Mouse (Mus musculus) kidney, embryonic 15.5 days (tissue): ENCODE data around the gene Hmgcs1. TPM values are rescaled to one million over a fixed set of nuclear protein-coding genes. Genes with fewer than 3 reads are reported as not detected.
"Not testable (repeated sequence)": the region's sequence is repeated elsewhere in the genome, so short reads cannot be mapped to it uniquely, and the experiment has no call there.

ENCODE experiments used
- ATAC-seq: fragments of 200-750 bp; cut with Nextera tagmentation; replicated peaks from 2 replicates; pipeline ENCODE4 v1.8.0; 2017; ENCODE audit warnings: moderate TSS enrichment; ENCODE audit not compliant: low FRiP score
- H3K27ac ChIP-seq: fragments of 300-500 bp; sonication (generic); 2 replicates; pipeline ENCODE4 v1.5.1; 2015; ENCODE audit warnings: mild to moderate bottlenecking, inconsistent platforms
- H3K27me3 ChIP-seq: fragments of 300-500 bp; sonication (generic); 2 replicates; pipeline ENCODE4 v1.6.1; 2015; ENCODE audit warnings: inconsistent platforms
- H3K36me3 ChIP-seq: fragments of 300-500 bp; sonication (generic); 2 replicates; pipeline ENCODE4 v1.6.1; 2015; ENCODE audit warnings: inconsistent platforms
- H3K4me1 ChIP-seq: fragments of 300-500 bp; sonication (generic); 2 replicates; pipeline ENCODE4 v1.6.1; 2015; ENCODE audit warnings: inconsistent platforms
- H3K4me2 ChIP-seq: fragments of 300-500 bp; sonication (generic); 2 replicates; pipeline ENCODE4 v1.6.1; 2015; ENCODE audit warnings: moderate library complexity, mild to moderate bottlenecking, inconsistent platforms
- H3K4me3 ChIP-seq: fragments of 300-500 bp; sonication (generic); replicated peaks from 2 replicates; pipeline ENCODE4 v1.5.1; 2015; ENCODE audit warnings: mild to moderate bottlenecking, inconsistent platforms
- H3K9ac ChIP-seq: fragments of 300-500 bp; sonication (generic); 2 replicates; pipeline ENCODE4 v1.6.1; 2015; ENCODE audit warnings: mild to moderate bottlenecking, inconsistent platforms
- H3K9me3 ChIP-seq: fragments of 300-500 bp; sonication (generic); replicated peaks from 2 replicates; pipeline ENCODE4 v1.6.1; 2016; ENCODE audit warnings: inconsistent platforms
- WGBS: fragments of 180-500 bp; shearing (Covaris S2); methylation state at CpG from one replicate; pipeline ENCODE4 v1.1.7; 2015; ENCODE audit warnings: mixed read lengths; 5-methylcytosine and 5-hydroxymethylcytosine counted together
- polyA plus RNA-seq: library from polyadenylated mRNA; unstranded; fragments of >200 nt; fragmentation: Nextera tagmentation; extraction: Ambion mirVana; gene quantifications from 2 replicates; pipeline ENCODE4 v1.2.1, GENCODE M21; 2015

The Hmgcs1 gene
- polyA plus RNA-seq, 1 experiment from 2014 or later: 188 TPM

- ATAC-seq: no peak
- H3K36me3 ChIP-seq: no peaks in the 10 kb centered on the region
- H3K4me1 ChIP-seq: 0 out of 2 replicates have a peak, but pooled peaks cover 10% of the 10 kb centered on the region
- H3K9ac ChIP-seq: no peak overlapping the region
- no peak overlapping the region for H3K4me2 ChIP-seq
- H3K27me3 ChIP-seq: no peaks in the 10 kb centered on the region
- no peak overlapping the region for H3K27ac ChIP-seq
- 28% methylated on average over 2 of the region's 2 CpGs for WGBS
- no peak overlapping the region for H3K4me3 ChIP-seq
- H3K9me3 ChIP-seq: no peaks in the 10 kb centered on the region
These were observed 10.5 kb upstream of the Hmgcs1 start for GRCm38 (mm10) chr13:119679721-119680120.

GRCm38 (mm10) chr13:119681161-119681560 lies 9.0 kb upstream of the Hmgcs1 start:
- H3K9ac ChIP-seq: no peak overlapping the region
- no peaks in the 10 kb centered on the region for H3K36me3 ChIP-seq
- no peak overlapping the region for H3K27ac ChIP-seq
- 0 out of 2 replicates have a peak, but pooled peaks cover 10% of the 10 kb centered on the region for H3K4me1 ChIP-seq
- H3K27me3 ChIP-seq: no peaks in the 10 kb centered on the region
- WGBS: 62% methylated on average over 3 of the region's 3 CpGs
- no peak for ATAC-seq
- no peak overlapping the region for H3K4me3 ChIP-seq
- H3K4me2 ChIP-seq: no peak overlapping the region
- H3K9me3 ChIP-seq: no peaks in the 10 kb centered on the region

GRCm38 (mm10) chr13:119684416-119685177 lies 5.6 kb upstream of the Hmgcs1 start:
- no peak overlapping the region for H3K4me3 ChIP-seq
- H3K4me1 ChIP-seq: 0 out of 2 replicates have a peak, but pooled peaks cover 11% of the 10 kb centered on the region
- H3K27ac ChIP-seq: no peak overlapping the region
- no peaks in the 10 kb centered on the region for H3K36me3 ChIP-seq
- no peak overlapping the region for H3K4me2 ChIP-seq
- no peak overlapping the region for H3K9ac ChIP-seq
- 61% methylated on average over 11 of the region's 11 CpGs for WGBS
- ATAC-seq: no peak
- H3K9me3 ChIP-seq: no peaks in the 10 kb centered on the region
- H3K27me3 ChIP-seq: no peaks in the 10 kb centered on the region

- peak overlapping the region; percentile 97 for H3K4me3 ChIP-seq
- 10% methylated on average over 5 of the region's 5 CpGs for WGBS
- H3K4me1 ChIP-seq: peaks cover 25% of the 10 kb centered on the region
- H3K9ac ChIP-seq: no peak overlapping the region
- no peaks in the 10 kb centered on the region for H3K27me3 ChIP-seq
- 0 out of 2 replicates have a peak overlapping the region, but pooled peaks have one; percentile 22 for H3K27ac ChIP-seq
- ATAC-seq: no peak
- no peaks in the 10 kb centered on the region for H3K9me3 ChIP-seq
- H3K4me2 ChIP-seq: peak overlapping the region; percentile 58
- peaks cover 9% of the 10 kb centered on the region; the same call in 1 of the 2 replicates for H3K36me3 ChIP-seq
These were observed 505 bp upstream of the Hmgcs1 start for GRCm38 (mm10) chr13:119689709-119690038.

- H3K4me1 ChIP-seq: peaks cover 31% of the 10 kb centered on the region
- H3K27ac ChIP-seq: peak overlapping the region; percentile 99
- WGBS: 2% methylated on average over 7 of the region's 7 CpGs
- ATAC-seq: no peak; the same call in 1 of the 2 replicates
- H3K27me3 ChIP-seq: no peaks in the 10 kb centered on the region
- peak overlapping the region; percentile 97 for H3K4me3 ChIP-seq
- H3K4me2 ChIP-seq: peak overlapping the region; percentile 71
- H3K9ac ChIP-seq: peak overlapping the region; percentile 94
- no peaks in the 10 kb centered on the region for H3K9me3 ChIP-seq
- H3K36me3 ChIP-seq: peaks cover 12% of the 10 kb centered on the region; the same call in 1 of the 2 replicates
These were observed 869 bp downstream of the Hmgcs1 start for GRCm38 (mm10) chr13:119690876-119691620.

- H3K9ac ChIP-seq, H3K9me3 ChIP-seq, ATAC-seq, H3K27ac ChIP-seq, H3K27me3 ChIP-seq: not testable (repeated sequence)
- Histone ChIP-seq H3K4me3 (peak overlapping the region; percentile 97), H3K4me1 (peaks cover 36% of the 10 kb centered on the region), H3K36me3 (peaks cover 16% of the 10 kb centered on the region; the same call in 1 of the 2 replicates), H3K4me2 (peak overlapping the region; percentile 71)
- 59% methylated on average over 3 of the region's 3 CpGs for WGBS
These were observed 1.8 kb downstream of the Hmgcs1 start for GRCm38 (mm10) chr13:119691958-119692357.

GRCm38 (mm10) chr13:119695676-119696075 lies 5.5 kb downstream of the Hmgcs1 start:
- no peak overlapping the region for H3K27ac ChIP-seq
- no peak for ATAC-seq

GRCm38 (mm10) chr13:119696496-119696895 lies 6.3 kb downstream of the Hmgcs1 start:
- WGBS: 73% methylated on average over 1 of the region's 1 CpGs
- Histone ChIP-seq H3K4me1 (peaks cover 30% of the 10 kb centered on the region), H3K9me3 (no peaks in the 10 kb centered on the region), H3K27me3 (no peaks in the 10 kb centered on the region), H3K9ac (no peak overlapping the region), H3K4me2 (no peak overlapping the region), H3K36me3 (peaks cover 47% of the 10 kb centered on the region), H3K4me3 (no peak overlapping the region), H3K27ac (no peak overlapping the region)
- no peak for ATAC-seq

More at GRCm38 (mm10) chr13:119695676-119696075, 5.5 kb downstream of the Hmgcs1 start:
- H3K9ac ChIP-seq: no peak overlapping the region
- peaks cover 35% of the 10 kb centered on the region for H3K4me1 ChIP-seq
- no peak overlapping the region for H3K4me3 ChIP-seq
- no peaks in the 10 kb centered on the region for H3K27me3 ChIP-seq
- H3K9me3 ChIP-seq: no peaks in the 10 kb centered on the region
- H3K36me3 ChIP-seq: peaks cover 42% of the 10 kb centered on the region
- 69% methylated on average over 4 of the region's 4 CpGs for WGBS
- no peak overlapping the region for H3K4me2 ChIP-seq

GRCm38 (mm10) chr13:119698436-119698835 lies 8.3 kb downstream of the Hmgcs1 start:
- ATAC-seq: 0 out of 2 replicates have a peak, but pooled peaks have one; percentile 49
- H3K27ac ChIP-seq: no peak overlapping the region
- no peak overlapping the region for H3K4me3 ChIP-seq
- no peak overlapping the region for H3K9ac ChIP-seq
- peaks cover 22% of the 10 kb centered on the region for H3K4me1 ChIP-seq
- H3K4me2 ChIP-seq: no peak overlapping the region
- peaks cover 64% of the 10 kb centered on the region for H3K36me3 ChIP-seq
- no peaks in the 10 kb centered on the region for H3K9me3 ChIP-seq
- 87% methylated on average over 4 of the region's 4 CpGs for WGBS
- H3K27me3 ChIP-seq: no peaks in the 10 kb centered on the region

- H3K4me3 ChIP-seq: no peak overlapping the region
- H3K9ac ChIP-seq: no peak overlapping the region
- 90% methylated on average over 7 of the region's 7 CpGs for WGBS
- H3K27ac ChIP-seq: no peak overlapping the region
- H3K9me3 ChIP-seq: no peaks in the 10 kb centered on the region
- no peaks in the 10 kb centered on the region for H3K27me3 ChIP-seq
- peaks cover 83% of the 10 kb centered on the region for H3K36me3 ChIP-seq
- ATAC-seq: no peak
- no peaks in the 10 kb centered on the region for H3K4me1 ChIP-seq
- H3K4me2 ChIP-seq: no peak overlapping the region
These were observed 14.1 kb downstream of the Hmgcs1 start for GRCm38 (mm10) chr13:119704280-119704679.

GRCm38 (mm10) chr13:119706278-119706880 lies 16.2 kb downstream of the Hmgcs1 start:
- 87% methylated on average over 8 of the region's 8 CpGs for WGBS
- H3K4me1 ChIP-seq, H3K9ac ChIP-seq, H3K4me2 ChIP-seq, H3K27ac ChIP-seq, H3K4me3 ChIP-seq, ATAC-seq, H3K27me3 ChIP-seq, H3K9me3 ChIP-seq: not testable (repeated sequence)
- H3K36me3 ChIP-seq: peaks cover 81% of the 10 kb centered on the region

- Histone ChIP-seq H3K4me1 (no peaks in the 10 kb centered on the region), H3K4me3 (no peak overlapping the region), H3K4me2 (no peak overlapping the region), H3K9ac (no peak overlapping the region), H3K27me3 (no peaks in the 10 kb centered on the region), H3K36me3 (peaks cover 78% of the 10 kb centered on the region), H3K9me3 (no peaks in the 10 kb centered on the region), H3K27ac (no peak overlapping the region)
- WGBS: 77% methylated on average over 7 of the region's 7 CpGs
- no peak for ATAC-seq
These were observed 16.8 kb downstream of the Hmgcs1 start for GRCm38 (mm10) chr13:119706953-119707352.
